In the genomic region with DNA sequence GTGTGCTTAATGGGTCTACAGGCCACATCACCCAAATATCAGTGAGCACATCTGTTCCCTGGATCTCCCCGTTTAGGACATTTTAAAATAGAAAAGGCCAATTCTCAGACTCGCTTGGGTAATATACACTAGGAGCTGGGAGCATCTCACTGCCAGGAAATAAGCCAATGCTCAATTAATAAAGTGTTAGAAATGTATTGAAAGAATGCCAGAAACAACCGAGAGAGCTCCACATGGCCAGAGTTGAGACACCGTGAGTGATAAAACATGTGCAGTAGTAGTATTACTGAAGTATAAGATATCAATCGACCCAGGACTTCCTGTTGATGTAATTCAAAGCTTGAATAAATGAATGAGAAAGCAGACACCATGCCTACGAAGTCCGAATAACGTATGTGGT, we compare ENCODE assay signal across 23 mouse cellular contexts.
DNase-seq lines count a peak whose midpoint lies in the region; ATAC-seq and TF ChIP-seq lines count a peak whose summit lies in the region.
"Had no signal": no experiment of that assay in that cellular context is flagged by ENCODE, and none has a peak within 500 bp of the region (broad histone marks: within the 10 kb centered on the region; RNA-seq: fewer than 3 reads in every experiment).

No protein-coding gene starts in this region.

- no peak overlapping the region for H3K4me3 ChIP-seq in lung, embryonic 14.5 days (ENCODE audit: low read depth, low read length)
- no peak overlapping the region for H3K4me3 ChIP-seq in lung, embryonic 16.5 days (ENCODE audit: low read length)
- H3K4me3 ChIP-seq in lung, adult 2 months (replicated peaks; ENCODE audit: extremely low read depth, low read depth, low read length), result no peak overlapping the region
- H3K4me3 ChIP-seq: embryonic facial prominence, embryonic 10.5 days; embryonic facial prominence, embryonic 12.5 days; forebrain, embryonic 13.5 days; forebrain, embryonic 15.5 days had no signal

- no peak for TF ChIP-seq POLR2A in lung, adult 2 months (IDR thresholded peaks at IDR 0.05; ENCODE audit: borderline replicate concordance, extremely low read depth, low read depth, low read length)

- DNase-seq in lung, embryonic 14.5 days, result peak; percentile 71
- DNase-seq in lung, postnatal 14 days, result no peak
- DNase-seq in lung, adult 2 months, result no peak
- peak; percentile 6 for DNase-seq in lung, postnatal 36 days
- DNase-seq in lung, postnatal 25 days (ENCODE audit: low spot score), result no peak
- DNase-seq: adrenal gland, adult 8-10 months; adrenal gland, postnatal 14 days; adrenal gland, postnatal 36 days; B cell, adult 2 months; cerebellum, adult 11-12 months; cerebellum, adult 2 months; cerebellum, adult 9-10 months; cerebellum, postnatal 10 days; cerebellum, postnatal 25 days had no signal

- ATAC-seq in lung, embryonic 14.5 days (ENCODE audit: insufficient read depth), result no peak
- ATAC-seq in lung, embryonic 16.5 days (ENCODE audit: low read depth), result peak; percentile 41; the same call in 1 of the 2 replicates
- ATAC-seq: activated CD4-positive, CD25-positive, alpha-beta regulatory T cell, adult 4 months; CD4-positive, CD25-positive, alpha-beta regulatory T cell, adult 4 months; forebrain, embryonic 13.5 days; forebrain, embryonic 15.5 days; Patski had no signal

- no peak overlapping the region for H3K9ac ChIP-seq in lung, embryonic 14.5 days
- no peak overlapping the region for H3K9ac ChIP-seq in lung, embryonic 16.5 days (ENCODE audit: low read length)
- H3K9ac ChIP-seq: embryonic facial prominence, embryonic 12.5 days; forebrain, embryonic 13.5 days; forebrain, embryonic 15.5 days had no signal

- H3K4me1 ChIP-seq in lung, embryonic 14.5 days (ENCODE audit: insufficient read depth), result no peaks in the 10 kb centered on the region
- peaks cover 11% of the 10 kb centered on the region for H3K4me1 ChIP-seq in lung, embryonic 16.5 days (replicated peaks; ENCODE audit: control insufficient read depth, insufficient read depth, low read length)
- H3K4me1 ChIP-seq in lung, adult 2 months (ENCODE audit: control insufficient read depth, insufficient read depth, low read length), result peaks cover 6% of the 10 kb centered on the region; the same call in 1 of the 2 replicates
- H3K4me1 ChIP-seq: forebrain, embryonic 15.5 days had no signal

- no peak for TF ChIP-seq CTCF in lung, embryonic 14.5 days (IDR thresholded peaks at IDR 0.05; ENCODE audit: low read depth)
- TF ChIP-seq CTCF in lung, adult 2 months (IDR thresholded peaks at IDR 0.05; ENCODE audit: insufficient read depth, low read length), result no peak

- H3K27me3 ChIP-seq in lung, embryonic 14.5 days (ENCODE audit: insufficient read depth, low read length), result no peaks in the 10 kb centered on the region
- no peaks in the 10 kb centered on the region for H3K27me3 ChIP-seq in lung, embryonic 16.5 days (ENCODE audit: control insufficient read depth, insufficient read depth, low read depth, low read length)
- H3K27me3 ChIP-seq: embryonic facial prominence, embryonic 12.5 days; forebrain, embryonic 13.5 days; forebrain, embryonic 15.5 days; Patski had no signal

- no peak overlapping the region for H3K27ac ChIP-seq in lung, embryonic 14.5 days (ENCODE audit: low read depth)
- no peak overlapping the region for H3K27ac ChIP-seq in lung, embryonic 16.5 days (ENCODE audit: low read length)
- H3K27ac ChIP-seq: embryonic facial prominence, embryonic 10.5 days; embryonic facial prominence, embryonic 12.5 days; forebrain, embryonic 13.5 days; forebrain, embryonic 15.5 days had no signal

- no peaks in the 10 kb centered on the region for H3K9me3 ChIP-seq in lung, embryonic 14.5 days (ENCODE audit: low read depth, low read length)
- H3K9me3 ChIP-seq in lung, embryonic 16.5 days (ENCODE audit: control insufficient read depth, low read length), result no peaks in the 10 kb centered on the region
- H3K9me3 ChIP-seq: embryonic facial prominence, embryonic 10.5 days; embryonic facial prominence, embryonic 12.5 days; forebrain, embryonic 13.5 days; forebrain, embryonic 15.5 days; G1E had no signal

- WGBS in lung, embryonic 14.5 days, result 47% methylated on average over 8 of the region's 8 CpGs
- 50% methylated on average over 8 of the region's 8 CpGs for WGBS in lung, embryonic 16.5 days
- WGBS in lung, adult 2 months, result 66% methylated on average over 8 of the region's 8 CpGs

- H3K36me3 ChIP-seq in lung, embryonic 14.5 days (ENCODE audit: insufficient read depth), result no peaks in the 10 kb centered on the region
- H3K36me3 ChIP-seq in lung, embryonic 16.5 days (ENCODE audit: control insufficient read depth, insufficient read depth, low read length), result no peaks in the 10 kb centered on the region
- H3K36me3 ChIP-seq: embryonic facial prominence, embryonic 10.5 days; embryonic facial prominence, embryonic 12.5 days; forebrain, embryonic 15.5 days; G1E had no signal

- H3K4me2 ChIP-seq in lung, embryonic 14.5 days, result no peak overlapping the region
- H3K4me2 ChIP-seq in lung, embryonic 16.5 days (ENCODE audit: low read depth, low read length), result no peak overlapping the region
- H3K4me2 ChIP-seq: embryonic facial prominence, embryonic 12.5 days; forebrain, embryonic 13.5 days; forebrain, embryonic 15.5 days had no signal

Comparison
In these comparisons a context has a peak if more than half of its experiments do, and no peak if none do; other contexts are left out.
1. DNase-seq: peak in lung, embryonic 14.5 days (single experiment) and lung, postnatal 36 days (single experiment); none in lung, postnatal 14 days (single experiment), lung, adult 2 months (single experiment) and lung, postnatal 25 days (single experiment).